Mouse (Mus musculus): ENCODE data around the gene Sgip1.

DNA sequence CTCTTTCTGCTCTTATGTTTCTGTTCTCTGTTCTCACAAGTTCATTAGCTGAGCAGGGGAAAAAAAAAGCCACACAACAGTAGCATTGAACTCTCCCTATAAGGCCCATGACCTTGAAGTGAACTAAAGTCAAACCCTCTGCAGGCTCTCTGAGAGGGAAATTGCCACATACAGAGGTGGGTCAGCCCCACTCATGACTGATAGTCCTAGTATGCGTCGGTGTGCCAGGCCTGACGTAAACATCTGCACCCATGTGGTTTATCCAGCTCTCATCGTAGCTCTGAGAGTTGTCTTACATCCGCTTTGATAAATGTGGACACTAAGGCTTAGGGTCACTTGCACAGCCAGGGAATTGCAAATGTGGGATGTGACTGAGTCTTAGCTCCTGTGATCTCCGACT, 38.8 kb downstream of the Sgip1 start:
- TF ChIP-seq CTCF (conservative IDR thresholded peaks at IDR 0.05; ENCODE audit: low read length) (no peak), NANOG (IDR thresholded peaks at IDR 0.05; ENCODE audit: borderline replicate concordance, low read length) (no peak), POU5F1 (IDR thresholded peaks at IDR 0.05; ENCODE audit: borderline replicate concordance, low read length) (no peak)
